ENCODE assay signal across 8 mouse cellular contexts in the genomic region with DNA sequence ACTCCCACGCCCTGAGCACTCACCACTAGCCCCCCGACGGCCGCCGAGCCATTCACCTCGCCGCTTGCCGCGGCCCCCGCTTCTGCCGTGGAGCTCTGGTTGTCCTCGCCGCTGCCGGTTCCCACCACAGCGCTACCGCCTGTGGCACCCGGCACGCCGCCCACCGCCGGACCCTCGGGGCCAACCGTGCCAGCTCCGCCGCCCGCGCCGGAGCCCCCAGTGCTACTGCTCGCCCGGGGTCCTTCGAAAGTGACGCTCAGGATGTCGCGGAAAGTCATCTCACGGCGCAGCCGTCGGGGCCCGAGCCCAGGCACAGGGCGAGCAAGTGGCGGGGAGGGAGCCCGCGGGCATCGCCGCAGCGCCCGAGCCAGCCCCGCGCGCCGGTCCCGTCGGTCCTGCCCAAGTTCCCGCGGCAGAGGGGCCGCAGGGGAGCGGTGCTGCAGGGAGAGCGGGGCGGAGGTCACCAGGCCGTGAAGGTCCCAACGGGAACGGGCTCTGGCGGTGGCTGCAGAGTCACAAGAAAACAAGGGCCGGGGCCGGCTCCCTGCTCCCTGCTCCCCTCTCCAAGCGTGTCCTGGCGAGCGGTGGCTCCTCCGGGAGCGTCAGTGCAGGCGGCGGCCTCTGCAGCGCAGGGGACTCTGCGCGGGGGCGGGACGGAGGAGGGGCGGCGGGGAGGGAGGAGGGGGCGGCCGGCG. TPM values are rescaled to one million over a fixed set of nuclear protein-coding genes. Genes with fewer than 3 reads are reported as not detected.
A peak's percentile ranks its signal among the peaks of the same experiment; 100 is the strongest.
DNase-seq lines count a peak whose midpoint lies in the region; ATAC-seq and TF ChIP-seq lines count a peak whose summit lies in the region.

A gene (minus strand): TSS at position 393 of the 695 bp plus-strand sequence.

- peak within 1 kb of the TSS; percentile 73 for H3K4me3 ChIP-seq in layer of hippocampus, adult 2 months
- H3K4me3 ChIP-seq in liver, embryonic 16.5 days (ENCODE audit: low read depth, low read length), result peak within 1 kb of the TSS; percentile 30

- TF ChIP-seq CTCF in layer of hippocampus, adult 2 months (conservative IDR thresholded peaks at IDR 0.05), result no peak

- H3K27ac ChIP-seq in layer of hippocampus, adult 2 months, result peak within 1 kb of the TSS; percentile 98
- H3K27ac ChIP-seq in liver, embryonic 16.5 days (ENCODE audit: low read length), result no peak within 1 kb of the TSS

- peak within 1 kb of the TSS; percentile 39 for H3K4me2 ChIP-seq in liver, embryonic 16.5 days (ENCODE audit: low read depth, low read length)

- DNase-seq in layer of hippocampus, adult 2 months (ENCODE audit: low spot score in 2 of 2), result no peak
- no peak for DNase-seq in layer of hippocampus, adult 9-11 months
- no peak for DNase-seq in adrenal gland, adult 8-10 months
- DNase-seq in gastrocnemius, postnatal 25 days, result peak; percentile 29
- DNase-seq in kidney, postnatal 10 days, result peak; percentile 63
- DNase-seq in lung, postnatal 36 days, result no peak

- no peak within 1 kb of the TSS for H3K9ac ChIP-seq in liver, embryonic 16.5 days (ENCODE audit: low read depth, low read length)

- no peaks in the 10 kb centered on the region for H3K9me3 ChIP-seq in liver, embryonic 16.5 days (replicated peaks; ENCODE audit: control insufficient read depth, low read length)

- H3K27me3 ChIP-seq in liver, embryonic 16.5 days (ENCODE audit: control insufficient read depth, insufficient read depth, low read depth, low read length), result peaks cover 56% of the 10 kb centered on the region

- 2% methylated on average over 67 of the region's 82 CpGs for WGBS in liver, embryonic 16.5 days (ENCODE audit: insufficient replicate concordance)

- peak; percentile 41; the same call in 1 of the 2 replicates for ATAC-seq in liver, embryonic 16.5 days (ENCODE audit: low read depth)
- no peak for ATAC-seq in CD4-positive, CD25-positive, alpha-beta regulatory T cell, adult 4 months

- H3K4me1 ChIP-seq in liver, embryonic 16.5 days (ENCODE audit: control insufficient read depth, low read depth, low read length), result no peaks in the 10 kb centered on the region

- no peaks in the 10 kb centered on the region for H3K36me3 ChIP-seq in liver, embryonic 16.5 days (ENCODE audit: control insufficient read depth, insufficient read depth)

RNA-seq across cellular contexts. Expression of the gene that starts here (rescaled TPM):
- 10 to 100 TPM; 89.5 to 98.6 TPM for total RNA-seq in layer of hippocampus, adult 2 months (2021)
- 10 to 100 TPM; 23.6 to 36.8 (median 35.1) TPM for total RNA-seq in adrenal gland, adult 8-10 months (2022)
- total RNA-seq in gastrocnemius, postnatal 25 days (2021), result 1 to 10 TPM in 1 of 2 experiments, under 1 TPM in 1; 0.74 to 1.2 TPM
- 0.11 and 0.22 TPM in 2 replicates for polyA plus RNA-seq in liver, embryonic 16.5 days (2015; fragmentation: Nextera tagmentation; extraction: Ambion mirVana)
- polyA plus RNA-seq in CD4-positive, CD25-positive, alpha-beta regulatory T cell, adult 4 months (2017; shearing (Covaris generic)), result not detected

Comparison
In these comparisons a context has a peak if more than half of its experiments do, and no peak if none do; other contexts are left out.
1. RNA of the gene that starts here (total RNA-seq): 89.5 to 98.6 TPM in layer of hippocampus, adult 2 months and 23.6 to 36.8 TPM in adrenal gland, adult 8-10 months; 0.74 to 1.2 TPM in gastrocnemius, postnatal 25 days; every median in the first group is over 10 times any median in the second.
2. Peak in ATAC-seq, H3K4me3 ChIP-seq and H3K4me2 ChIP-seq in liver, embryonic 16.5 days; RNA of the gene not detected or under 1 TPM.
3. DNase-seq: peak in gastrocnemius, postnatal 25 days (single experiment) and kidney, postnatal 10 days (single experiment); none in layer of hippocampus, adult 2 months (0 of 2), layer of hippocampus, adult 9-11 months (single experiment), adrenal gland, adult 8-10 months (single experiment) and lung, postnatal 36 days (single experiment).